Mouse (Mus musculus): ENCODE measurements around the gene Mafg.

Mafg gene

DNA sequence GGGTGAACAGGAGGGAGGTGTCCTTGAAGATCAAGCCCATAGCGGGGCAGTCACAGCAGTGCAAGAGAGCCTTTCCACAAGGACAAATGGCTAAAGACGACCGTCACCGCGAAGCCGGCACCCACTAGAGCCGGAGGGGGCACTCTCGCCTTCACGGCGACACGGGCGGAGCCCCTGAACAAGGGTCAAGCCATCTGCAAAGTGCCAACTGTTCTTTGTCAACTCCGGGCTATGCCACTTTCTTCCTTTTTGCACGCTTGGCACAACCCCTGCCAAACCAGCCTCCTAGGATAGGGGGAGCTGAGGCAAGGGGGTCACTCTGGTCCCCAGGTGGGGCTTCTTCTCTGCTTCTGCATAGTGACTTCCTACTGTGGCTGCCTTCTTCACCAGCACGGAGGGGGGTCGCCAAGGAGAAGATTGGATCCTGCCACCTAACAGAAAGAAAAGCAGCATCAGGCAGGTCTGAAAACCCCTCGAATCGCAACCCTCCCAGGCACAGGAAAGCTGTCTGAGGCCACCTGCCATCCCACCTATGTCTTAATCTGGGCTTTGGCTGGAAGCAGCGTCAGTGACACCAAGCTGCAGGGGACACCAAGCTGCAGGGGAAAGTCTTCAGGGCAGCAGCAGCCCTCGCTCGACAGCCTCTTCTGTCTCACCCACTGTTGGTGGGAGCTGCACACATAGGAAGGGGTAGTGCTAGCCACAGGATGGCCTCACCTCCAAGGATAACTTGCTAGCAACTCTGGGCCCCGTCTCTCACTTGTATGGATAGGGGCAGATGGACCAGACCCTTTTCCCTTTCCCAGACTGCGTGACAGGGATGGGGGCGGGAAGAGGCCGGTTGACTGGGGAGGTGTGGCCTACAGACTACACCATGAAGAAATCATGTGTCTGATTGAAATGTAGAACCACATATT, 14.5 kb downstream of the Mafg start:
- no peak for DNase-seq

DNA sequence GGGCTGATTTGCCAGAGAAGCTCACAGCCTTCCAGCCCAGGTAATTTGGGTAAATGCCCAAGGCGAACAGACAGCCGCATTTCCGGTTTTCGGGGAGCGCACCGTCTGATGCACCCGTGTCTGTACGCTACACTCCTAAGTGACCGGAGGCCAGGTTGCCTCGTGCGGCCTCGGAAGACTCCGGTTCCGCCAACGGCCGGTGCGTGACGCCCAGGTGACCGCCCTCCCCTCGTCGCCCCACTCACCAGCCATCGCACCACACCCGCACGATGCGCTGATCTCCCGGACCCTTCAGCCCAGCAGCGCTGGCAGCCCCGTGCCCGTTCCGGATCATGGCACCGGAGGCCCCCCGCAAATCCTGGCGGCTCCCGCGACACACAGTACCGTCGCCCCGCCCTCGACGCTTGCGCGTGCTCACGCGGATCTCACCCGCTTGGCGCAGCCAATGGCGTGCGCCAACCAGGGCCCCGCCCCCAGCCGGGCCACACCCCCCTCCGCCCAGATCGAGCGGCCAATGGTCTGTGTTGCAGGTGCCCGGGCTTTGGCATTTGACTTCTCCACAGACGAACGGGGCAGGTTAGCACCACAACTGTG, 15.8 kb downstream of the Mafg start, which contains the start of gene Pcyt2:
TSS of gene Pcyt2 (minus strand) at position 418 of the 594 bp plus-strand sequence.
- DNase-seq = peak; percentile 91

DNA sequence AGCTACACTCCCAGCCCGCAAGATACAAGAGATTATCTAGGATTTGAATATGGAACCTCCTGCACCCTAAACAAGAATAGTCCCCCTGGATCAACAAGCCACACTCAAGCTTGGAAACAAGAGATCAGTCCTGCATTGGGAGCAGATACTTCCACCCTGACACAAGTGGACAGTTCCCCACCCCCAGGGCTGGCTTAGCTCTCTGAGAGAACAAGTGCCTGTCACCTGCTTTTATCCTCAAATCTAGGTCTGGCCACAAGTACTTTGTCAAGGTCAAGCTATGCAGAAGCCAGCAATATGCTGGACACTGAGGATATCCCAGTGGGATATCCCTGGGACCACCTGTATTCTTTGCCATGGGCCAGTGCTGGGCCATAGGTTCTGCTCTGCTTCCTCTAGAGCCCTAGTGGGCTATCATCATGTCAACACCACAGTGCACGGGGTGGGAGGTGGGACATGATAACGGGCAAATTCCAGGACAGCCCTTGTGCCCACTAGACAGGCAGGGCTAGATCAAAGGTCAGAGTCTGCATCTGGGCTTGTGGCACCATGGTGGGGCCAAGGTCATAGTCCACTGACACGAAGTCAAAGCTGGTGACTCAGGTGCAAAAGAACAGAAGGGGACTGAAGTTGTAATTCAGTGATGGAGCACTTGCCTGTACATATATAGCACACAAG, 16.6 kb downstream of the Mafg start:
- no peak for DNase-seq

DNA sequence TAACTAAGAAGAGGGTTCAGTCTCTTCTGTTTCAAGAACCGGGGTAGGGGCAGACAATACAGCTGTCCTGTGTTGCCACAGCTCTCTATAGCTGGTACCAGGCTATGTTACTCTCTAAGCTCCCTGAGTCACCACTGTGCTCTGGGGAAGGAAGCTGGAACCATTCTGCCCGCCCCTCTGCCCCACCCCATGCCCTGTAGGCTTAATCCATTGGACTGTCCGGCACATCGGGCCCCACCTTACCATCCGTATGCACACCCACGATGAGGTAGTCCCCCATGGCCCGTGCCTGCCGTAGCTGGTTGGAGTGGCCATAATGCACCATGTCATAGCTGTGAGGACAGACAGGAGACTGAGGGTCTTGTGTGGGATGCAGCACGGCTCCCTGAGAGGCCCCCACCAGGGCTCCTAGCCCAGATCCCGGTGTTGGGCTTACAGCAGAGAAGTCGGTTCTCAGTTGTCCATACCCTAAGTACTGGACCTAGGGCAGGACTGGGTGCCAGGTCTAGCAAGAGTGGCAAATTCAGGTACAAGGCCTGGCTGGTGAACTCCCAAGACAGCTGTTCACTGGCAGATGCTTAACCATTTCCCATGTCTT, 17.7 kb downstream of the Mafg start:
- no peak for DNase-seq

DNA sequence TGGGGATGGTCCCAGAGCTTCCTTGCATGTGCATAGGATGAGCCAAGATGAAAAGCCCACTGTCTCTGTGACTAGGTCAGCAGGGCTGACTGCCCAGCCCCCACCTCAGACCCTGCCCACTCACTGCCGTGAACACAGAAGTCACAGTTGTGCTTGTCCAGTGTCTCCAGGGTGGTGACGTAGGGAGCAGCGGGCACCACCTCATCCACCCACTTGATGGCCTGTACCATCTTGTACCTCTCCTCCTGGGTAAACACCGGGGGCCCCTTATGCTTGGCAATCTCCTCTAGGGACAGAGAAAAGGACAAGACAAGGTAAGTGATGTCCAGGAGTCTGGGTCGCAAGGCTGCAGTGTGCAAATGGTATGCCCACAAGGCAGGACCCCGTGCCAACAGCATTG, 18.2 kb downstream of the Mafg start:
- DNase-seq = no peak

DNA sequence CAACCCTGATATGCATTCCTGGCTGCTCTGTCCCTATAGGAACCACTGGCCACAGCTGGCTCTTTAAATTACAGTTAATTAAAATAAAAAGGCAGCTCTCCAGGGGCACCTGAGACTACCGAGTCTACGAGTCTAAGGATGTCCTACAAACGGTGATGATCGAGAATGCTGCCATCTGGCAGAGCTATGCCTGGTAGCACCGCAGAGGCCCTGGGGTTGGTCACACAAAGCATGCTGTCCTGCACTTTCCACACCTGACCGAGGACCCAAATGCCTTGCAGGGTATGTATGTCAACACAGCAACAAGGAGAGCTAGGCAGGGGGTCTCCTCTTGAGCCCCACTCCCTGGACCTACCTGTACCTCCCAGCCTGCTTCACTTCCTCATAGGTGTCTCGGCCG, 19.4 kb downstream of the Mafg start:
- DNase-seq = no peak

DNA sequence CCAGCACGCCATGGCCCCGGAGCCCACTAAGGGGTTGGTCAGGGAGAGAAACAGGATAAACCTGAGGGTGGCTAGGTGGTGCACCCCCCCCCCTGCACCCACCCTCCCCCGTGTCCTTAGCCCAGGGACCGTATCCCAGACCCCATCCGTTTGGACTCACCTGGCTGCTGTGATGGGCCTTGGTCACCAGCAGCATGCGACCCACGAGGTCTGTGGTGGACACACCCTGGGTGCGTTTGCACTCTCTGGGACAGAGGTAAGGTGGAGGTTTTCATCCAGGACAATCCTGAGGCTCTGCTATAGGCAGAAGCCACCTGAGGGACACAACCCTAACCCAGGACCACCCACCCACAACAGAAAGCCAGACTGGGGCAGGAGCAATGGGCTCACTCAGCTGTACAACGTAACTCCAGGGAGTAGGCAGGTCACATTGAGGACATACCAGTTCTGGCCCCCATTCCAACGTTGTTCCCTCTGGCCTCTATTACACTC, 19.9 kb downstream of the Mafg start:
- no peak for DNase-seq

DNA sequence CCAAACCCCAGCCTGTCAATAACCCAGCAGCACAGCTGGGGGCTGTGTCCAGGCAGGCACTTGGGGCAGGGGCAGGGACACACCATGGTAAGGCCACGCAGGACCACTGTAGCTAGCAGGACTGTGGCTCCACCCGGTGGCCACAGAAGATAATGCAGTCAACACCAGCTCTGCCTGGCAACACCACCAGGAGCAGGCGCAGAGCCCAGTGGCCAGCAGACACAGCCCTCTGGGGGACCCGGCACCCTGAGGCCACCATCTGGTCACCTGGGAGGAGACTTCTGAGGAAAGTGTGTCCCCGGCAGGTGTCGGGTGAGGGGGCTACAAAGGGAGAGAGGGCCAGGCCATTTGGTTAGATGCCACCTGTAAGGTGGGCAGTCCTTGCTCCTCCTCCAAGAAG, 20.6 kb downstream of the Mafg start:
- DNase-seq = peak; percentile 93

DNA sequence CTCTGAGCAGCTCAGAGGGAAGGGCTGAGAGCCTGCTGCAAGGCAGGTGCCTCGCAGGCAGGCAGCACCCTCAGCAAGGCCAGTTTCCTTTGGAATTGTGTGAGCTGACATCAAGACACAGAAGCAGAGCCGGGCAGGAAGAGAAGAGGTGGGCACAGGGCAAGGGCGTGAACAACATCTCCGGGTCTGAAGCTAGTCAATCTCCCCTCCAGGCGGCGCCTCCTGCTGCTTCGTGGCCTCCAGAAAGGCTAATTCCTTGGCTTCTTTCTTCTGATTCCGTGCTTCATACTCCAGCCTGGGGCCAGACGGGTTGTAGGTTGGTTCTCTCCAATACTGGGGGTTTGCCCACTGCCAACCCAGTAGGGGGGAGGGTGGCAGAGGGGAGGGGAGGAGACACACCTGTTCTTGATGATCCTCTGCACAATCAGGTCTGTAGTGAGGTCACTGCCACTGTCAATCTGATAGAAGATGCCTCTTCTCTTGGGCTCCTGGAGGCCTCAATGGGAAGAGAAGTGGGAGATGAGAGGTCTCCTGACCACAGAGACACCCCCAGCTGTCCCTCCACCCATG, 22.8 kb downstream of the Mafg start:
- DNase-seq = no peak

DNA sequence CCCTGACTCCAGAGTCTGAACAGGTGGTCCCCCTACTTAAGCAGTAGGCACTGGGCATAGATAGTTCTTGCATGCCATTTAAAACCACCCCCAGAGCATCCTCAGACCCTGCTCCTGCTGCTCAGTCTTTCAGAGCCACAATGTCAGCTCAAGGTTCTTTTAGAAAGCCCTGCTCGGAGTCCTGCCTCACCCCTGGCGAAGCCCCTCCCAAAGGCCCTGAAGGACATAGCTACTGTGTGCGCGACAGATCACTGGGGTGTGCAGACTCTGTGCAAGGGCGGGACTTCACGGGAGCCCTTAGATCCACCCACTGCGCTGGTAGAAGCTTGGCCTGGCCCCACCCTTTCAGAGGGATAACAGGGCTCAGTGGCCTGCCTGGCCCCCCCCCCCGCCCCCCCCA, 24.1 kb downstream of the Mafg start:
- DNase-seq = no peak

DNA sequence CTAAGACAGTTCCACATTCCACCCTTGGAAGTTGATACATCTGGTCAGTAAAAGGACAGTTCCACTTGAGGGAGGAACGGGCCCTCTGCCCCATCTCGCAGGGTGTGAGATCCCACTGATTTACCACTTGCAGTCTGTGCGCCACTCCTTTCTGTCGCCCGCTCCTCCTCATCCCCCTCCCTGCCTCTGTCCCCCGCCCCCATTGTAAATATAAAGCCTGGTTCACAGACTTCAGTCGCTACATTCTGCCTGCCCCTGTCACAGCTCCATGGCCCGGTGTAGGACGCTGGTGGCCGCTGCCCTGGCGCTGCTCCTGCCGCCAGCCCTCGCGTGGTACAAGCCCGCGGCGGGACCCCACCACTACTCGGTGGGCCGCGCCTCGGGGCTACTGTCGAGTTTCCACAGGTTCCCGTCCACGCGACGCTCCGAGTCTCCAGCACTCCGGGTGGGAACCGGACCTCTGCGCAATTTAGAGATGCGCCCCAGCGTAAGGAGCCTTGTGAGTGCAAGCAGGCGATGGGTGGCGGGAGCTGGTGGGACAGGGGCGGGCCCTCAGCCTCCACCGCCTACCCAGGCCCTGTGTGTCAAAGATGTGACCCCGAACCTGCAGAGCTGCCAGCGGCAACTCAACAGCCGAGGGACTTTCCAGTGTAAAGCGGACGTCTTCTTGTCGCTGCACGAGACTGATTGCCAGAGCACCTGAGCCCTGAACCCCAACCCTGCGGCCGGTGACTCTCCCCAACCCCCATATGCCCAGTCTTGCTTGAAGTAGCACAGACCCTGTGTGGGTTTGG, 25.0 kb downstream of the Mafg start, which contains the start of gene Npb:
TSS of gene Npb (plus strand) at position 237 of the 794 bp plus-strand sequence.
- no peak for DNase-seq

DNA sequence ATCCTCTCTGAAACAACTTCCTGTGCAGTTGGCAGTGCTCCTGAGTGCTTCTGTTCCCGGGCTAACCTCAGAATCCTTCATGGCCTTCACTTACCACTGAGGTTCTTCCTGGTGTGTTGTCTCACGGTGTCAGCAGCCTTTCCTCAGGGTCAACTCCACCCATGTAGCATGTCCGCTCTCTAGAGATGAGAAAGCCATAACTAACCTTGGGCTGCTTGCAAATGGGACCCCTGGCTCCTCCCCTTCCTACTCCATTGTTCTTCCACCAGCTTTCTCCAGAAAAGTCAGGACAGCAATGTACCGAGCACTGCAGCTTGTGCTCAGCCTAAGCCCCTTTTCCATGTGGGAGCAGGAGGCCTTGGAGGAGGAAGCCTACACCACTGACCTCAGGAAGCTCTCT, 26.6 kb downstream of the Mafg start:
- no peak for DNase-seq

DNA sequence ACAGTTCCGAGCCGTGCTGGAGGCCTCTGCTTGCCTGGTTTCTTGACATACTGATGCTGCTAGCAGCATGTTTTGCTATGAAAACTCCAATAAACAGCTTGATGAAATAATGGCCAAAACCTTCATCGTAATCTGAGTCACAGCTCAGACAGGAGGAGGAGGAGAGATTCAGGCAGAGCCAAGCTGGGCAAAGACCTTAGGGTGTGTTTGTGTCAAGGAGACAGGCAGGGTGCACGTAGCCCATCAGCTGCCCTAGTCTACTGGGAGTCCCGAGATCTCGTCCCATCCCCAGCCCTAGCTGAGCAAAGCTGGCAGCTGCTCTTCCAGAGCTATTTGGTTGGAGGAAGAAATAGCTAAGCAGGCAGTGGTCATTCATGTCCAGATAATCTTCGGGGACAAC, 27.7 kb downstream of the Mafg start:
- no peak for DNase-seq

DNA sequence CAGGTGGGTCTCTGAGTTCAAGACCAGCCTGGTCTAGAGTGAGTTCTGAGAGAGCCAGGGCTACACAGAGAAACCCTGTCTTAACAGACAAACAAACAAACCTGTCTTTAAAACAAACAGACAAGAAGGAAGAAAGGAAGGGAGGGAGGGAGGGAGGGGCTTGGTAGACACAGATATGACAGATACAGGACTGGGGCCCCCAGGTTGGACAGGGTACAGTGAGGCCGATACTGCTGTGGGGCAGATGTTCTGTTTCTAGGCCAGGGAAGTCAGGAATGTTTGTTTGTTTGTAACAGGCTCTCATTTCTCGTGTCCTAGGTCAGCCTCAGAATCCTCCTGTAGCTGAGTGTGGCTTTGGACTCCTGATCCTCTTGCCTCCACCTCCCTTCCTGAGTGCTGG, 29.9 kb downstream of the Mafg start:
- DNase-seq = no peak

DNA sequence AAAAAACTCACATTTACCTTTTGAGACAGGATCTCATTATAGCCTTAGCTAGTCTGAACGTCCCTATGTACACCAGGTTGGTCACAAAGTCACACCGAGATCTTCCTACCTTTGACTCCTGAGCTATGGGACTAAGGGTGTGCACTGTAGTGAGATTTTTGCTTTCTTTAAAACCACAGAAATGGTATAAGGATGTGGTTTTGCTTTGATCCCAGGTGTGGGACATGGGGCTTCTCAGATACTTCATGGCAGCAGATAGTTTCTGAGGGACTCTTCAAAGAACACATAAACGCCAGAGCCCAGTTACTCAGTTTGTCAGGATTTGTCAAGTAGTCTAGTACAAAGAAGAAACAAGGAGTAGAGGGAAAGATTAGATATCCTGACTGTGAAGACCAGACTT, 32.7 kb downstream of the Mafg start:
- DNase-seq = no peak

DNA sequence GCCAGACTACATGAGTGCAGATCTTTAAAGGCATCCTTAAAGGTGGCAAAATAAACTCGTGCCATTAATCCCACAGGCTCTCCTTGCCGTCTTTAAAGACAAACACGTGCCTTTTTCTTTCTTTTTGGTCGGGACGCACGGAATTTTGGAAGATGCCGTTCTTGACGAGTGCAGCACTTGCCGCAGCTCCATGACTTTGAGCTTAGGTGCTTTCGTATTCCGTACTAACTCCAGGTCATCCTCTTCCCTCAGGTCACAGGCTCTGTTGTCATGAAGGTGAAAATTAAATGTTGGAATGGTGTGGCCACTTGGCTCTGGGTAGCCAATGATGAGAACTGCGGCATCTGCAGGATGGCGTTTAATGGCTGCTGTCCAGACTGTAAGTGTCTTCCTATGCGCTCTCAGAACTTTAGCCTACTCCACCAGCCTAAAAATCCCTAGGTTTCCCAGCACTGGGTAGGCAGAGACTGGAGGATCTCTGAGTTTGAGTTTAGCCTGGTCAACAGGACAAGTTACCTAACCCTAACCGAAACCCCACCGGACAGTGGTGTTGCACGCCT, 34.3 kb downstream of the Mafg start:
- DNase-seq = no peak

DNA sequence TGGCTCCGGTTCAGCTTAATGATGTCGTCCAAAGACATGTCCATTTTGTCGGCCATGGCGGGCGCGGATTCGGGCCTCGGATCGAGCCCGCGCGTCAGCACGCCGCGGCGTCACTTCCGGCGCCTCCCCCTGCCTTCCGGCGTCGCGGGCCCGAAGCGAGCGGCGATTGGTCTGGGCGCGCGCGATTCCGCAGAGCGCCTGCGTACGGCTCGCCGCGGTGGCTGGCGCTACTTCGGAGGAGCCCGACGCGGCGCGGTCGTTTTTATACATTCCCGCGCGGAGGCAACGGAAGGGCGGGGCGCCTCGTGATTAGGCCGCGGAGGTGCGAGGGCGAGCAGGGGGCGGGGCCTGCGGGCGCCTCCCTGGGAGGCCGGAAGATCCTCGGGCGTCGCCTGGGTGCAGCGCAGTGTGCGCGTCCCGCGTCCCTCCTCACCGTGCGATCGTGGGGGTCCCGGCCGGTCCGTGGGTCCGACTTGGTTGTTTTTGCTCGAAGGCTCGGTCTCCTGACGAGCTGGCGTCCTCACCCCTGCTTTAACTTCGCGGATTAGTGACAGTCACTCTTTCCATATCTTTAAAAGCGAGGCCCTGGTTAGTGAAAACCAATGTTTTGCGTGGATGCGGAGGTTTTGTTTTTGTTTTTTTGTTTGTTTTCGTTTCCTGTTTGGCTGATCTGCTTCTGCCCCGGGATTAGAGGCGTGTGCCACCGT, 35.0 kb downstream of the Mafg start, which contains the start of the genes Alyref and Anapc11:
TSS of gene Alyref (minus strand) at position 83 of the 707 bp plus-strand sequence.
TSS of gene Anapc11 (plus strand) at position 139 of the 707 bp plus-strand sequence.
- DNase-seq = peak; percentile 87

DNA sequence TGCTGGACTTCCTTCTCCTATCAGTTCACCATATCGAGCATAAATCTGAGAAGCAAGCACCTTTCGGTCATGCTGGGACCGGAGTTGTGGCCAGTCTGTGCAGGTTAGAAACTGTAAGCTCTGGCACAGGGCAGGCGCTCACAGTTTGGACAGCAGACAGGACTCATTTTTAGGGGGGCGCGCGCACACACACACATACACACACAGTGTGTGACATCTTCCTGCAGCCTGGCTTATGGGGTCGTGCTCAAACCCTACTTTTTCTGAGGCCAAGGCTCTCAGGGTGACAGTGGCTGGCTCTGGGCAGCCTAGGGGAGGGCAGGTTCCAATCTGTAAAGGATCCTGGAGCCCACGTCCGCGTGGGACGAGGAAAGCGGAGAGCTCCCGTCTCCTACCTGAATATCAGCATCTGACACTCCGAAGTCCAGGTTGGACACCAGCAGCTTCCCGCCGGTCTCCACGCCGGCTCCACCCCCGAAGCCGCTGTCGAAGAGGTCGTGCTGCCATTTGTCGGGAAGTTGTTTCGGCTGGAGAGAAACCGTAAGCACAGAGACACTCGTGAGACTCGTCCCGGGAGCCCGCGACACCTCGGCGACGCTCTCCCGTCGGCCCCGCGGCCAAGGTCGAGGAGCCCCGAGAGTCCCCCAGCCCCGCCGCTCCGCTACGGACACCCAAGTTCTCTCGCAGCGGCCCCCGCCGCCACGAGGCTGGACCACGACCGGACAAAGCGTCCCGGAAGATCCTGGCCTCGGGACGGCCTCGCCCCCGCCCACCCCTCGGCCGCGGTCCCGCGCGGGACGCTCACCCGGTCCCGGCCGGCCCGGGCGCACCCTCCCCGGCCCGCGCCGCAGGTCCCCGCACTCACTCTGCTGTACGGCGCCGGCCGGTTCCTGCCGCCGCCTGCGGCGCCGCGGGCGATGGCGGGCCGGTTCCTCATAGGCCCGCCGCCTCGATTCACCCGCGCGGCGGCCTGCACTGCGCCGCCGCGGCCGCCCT, 35.9 kb downstream of the Mafg start:
- DNase-seq = no peak

DNA sequence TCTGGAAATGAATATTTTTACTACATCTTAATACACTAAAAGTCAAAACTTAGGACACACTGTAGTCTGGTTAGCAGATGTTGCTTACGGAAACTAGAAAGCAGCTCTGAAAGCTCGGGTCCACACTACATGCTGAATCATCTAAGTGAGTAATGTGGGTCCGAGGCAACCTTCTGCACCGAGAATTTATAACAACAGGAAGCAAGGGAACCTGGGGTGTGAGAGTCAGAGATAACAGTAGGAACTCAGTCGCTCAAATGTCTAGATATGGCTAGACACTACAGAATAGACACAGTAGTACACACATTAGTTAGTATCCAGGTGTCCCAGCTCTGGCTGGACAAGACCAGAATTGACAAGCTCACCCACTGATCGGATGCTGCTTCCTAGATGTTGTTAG, 44.9 kb downstream of the Mafg start:
- no peak for DNase-seq
